Mouse (Mus musculus): ENCODE results near the gene Map2k1. TPM values are rescaled to one million over a fixed set of nuclear protein-coding genes. Genes with fewer than 3 reads are reported as not detected.

Map2k1 gene
- polyA plus RNA-seq, 1 experiment = 51.6 TPM

DNA sequence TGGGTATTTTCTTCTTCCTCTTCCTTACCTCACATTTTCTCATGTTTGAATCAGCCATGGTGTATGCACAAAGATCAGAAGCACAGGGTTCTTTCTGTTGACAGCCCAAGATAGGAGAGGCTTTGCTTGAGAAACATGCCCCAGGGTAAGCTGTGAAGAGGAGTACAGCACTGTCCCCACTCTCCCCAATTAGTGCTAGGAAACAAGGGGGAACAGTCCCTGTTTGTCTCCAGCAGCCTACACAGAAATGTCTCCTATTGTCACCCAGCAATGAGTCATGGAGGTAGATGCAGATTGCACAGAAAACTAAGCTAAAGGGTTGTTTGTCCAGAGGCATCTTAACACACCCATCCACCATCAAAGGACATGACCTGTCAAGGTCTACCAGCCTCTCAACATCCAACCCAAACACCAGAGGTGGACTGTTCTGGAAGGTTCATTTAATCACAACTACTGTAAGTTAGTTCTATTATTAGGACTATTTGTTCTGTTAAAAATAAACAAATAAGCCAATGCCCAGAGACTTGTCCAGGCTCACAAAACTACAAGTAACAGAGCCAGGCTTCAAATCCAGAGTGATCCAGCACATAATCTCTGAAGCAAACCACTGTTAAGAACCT, 3.2 kb downstream of the Map2k1 start:
- peaks cover 12% of the 10 kb centered on the region for H3K36me3 ChIP-seq (ENCODE audit: control insufficient read depth, insufficient read depth, low read length)
- TF ChIP-seq POLR2A (IDR thresholded peaks at IDR 0.05; ENCODE audit: low read depth, low read length) (no peak), CTCF (IDR thresholded peaks at IDR 0.05; ENCODE audit: extremely low read depth, insufficient read length, insufficient replicate concordance, low read depth, low read length) (no peak)
- H3K27ac ChIP-seq (ENCODE audit: insufficient read depth, low read depth, low read length) = no peak overlapping the region
- H3K4me3 ChIP-seq (ENCODE audit: low read depth, low read length) = no peak overlapping the region
- H3K4me1 ChIP-seq (ENCODE audit: control insufficient read depth, insufficient read depth, insufficient read length, low read length) = peaks cover 10% of the 10 kb centered on the region
- no peaks in the 10 kb centered on the region for H3K27me3 ChIP-seq (ENCODE audit: control insufficient read depth, insufficient read depth, low read length)

DNA sequence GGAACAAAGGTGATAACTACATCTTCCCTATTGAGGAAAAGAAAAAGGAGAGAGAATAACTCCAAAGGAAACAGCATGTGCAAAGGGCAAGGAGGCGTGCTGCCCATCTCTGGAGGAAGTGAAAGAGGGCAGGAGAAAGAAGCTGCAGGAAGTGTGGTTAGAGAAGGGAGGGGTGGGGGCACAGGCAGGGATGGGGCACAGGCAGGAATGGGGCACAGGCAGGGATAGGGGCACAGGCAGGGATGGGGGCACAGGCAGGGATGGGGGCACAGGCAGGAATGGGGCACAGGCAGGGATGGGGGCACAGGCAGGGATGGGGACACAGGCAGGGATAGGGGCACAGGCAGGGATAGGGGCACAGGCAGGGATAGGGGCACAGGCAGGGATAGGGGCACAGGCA, 4.1 kb downstream of the Map2k1 start:
- Histone ChIP-seq H3K4me3 (ENCODE audit: low read depth, low read length) (no peak overlapping the region), H3K4me1 (ENCODE audit: control insufficient read depth, insufficient read depth, insufficient read length, low read length) (peaks cover 10% of the 10 kb centered on the region), H3K27ac (ENCODE audit: insufficient read depth, low read depth, low read length) (no peak overlapping the region), H3K27me3 (ENCODE audit: control insufficient read depth, insufficient read depth, low read length) (no peaks in the 10 kb centered on the region), H3K36me3 (ENCODE audit: control insufficient read depth, insufficient read depth, low read length) (peaks cover 12% of the 10 kb centered on the region)
- TF ChIP-seq CTCF (IDR thresholded peaks at IDR 0.05; ENCODE audit: extremely low read depth, insufficient read length, insufficient replicate concordance, low read depth, low read length) (no peak), POLR2A (IDR thresholded peaks at IDR 0.05; ENCODE audit: low read depth, low read length) (no peak)
- WGBS = 33% methylated on average over 1 of the region's 1 CpGs

DNA sequence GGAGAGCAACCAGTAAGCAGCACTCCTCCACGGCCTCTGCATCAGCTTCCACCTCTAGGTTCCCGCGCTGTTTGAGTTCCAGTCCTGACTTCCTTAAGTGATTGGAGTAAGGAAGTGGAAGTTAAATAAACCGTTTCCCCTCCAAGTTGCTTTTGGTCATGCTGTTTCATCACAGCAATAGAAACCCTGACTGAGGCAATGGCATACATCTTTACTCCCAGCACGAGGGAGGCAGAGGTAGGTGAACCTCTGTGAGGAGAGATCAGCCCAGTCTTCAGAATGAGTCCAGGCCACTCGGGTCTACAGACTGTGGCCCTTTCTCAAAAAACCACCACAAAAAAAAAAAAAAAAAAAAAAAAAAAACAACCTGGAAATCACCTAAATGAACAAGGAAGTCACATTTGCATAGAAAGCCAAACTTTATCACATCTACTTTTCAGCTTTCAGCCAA, 11.0 kb downstream of the Map2k1 start:
- TF ChIP-seq POLR2A (IDR thresholded peaks at IDR 0.05; ENCODE audit: low read depth, low read length) (no peak), CTCF (IDR thresholded peaks at IDR 0.05; ENCODE audit: extremely low read depth, insufficient read length, insufficient replicate concordance, low read depth, low read length) (no peak)
- peaks cover 12% of the 10 kb centered on the region; the same call in 1 of the 2 replicates for H3K36me3 ChIP-seq (ENCODE audit: control insufficient read depth, insufficient read depth, low read length)

DNA sequence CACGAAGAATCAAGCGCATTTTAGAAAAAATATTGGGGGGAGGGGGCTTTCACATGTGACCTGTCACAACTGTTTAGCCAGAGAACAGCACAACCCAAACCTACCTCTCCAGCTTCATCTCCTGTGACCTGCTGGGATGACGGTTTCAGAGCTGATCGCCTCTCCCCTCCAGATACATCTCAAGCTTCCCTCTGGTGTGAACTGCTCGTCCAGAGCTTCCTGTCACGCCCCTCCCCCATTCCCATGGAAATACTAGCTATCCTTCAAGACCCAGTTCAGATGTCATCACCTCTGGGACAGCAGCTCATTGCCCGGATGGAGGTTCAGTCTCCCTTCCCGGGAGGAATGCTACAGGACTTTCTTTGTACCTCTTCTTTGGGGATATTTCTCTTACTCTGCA, 12.8 kb downstream of the Map2k1 start:
- no peak for TF ChIP-seq POLR2A (IDR thresholded peaks at IDR 0.05; ENCODE audit: low read depth, low read length)
- WGBS = 82% methylated on average over 8 of the region's 8 CpGs
- no peak overlapping the region for H3K4me3 ChIP-seq (ENCODE audit: low read depth, low read length)
- no peaks in the 10 kb centered on the region for H3K27me3 ChIP-seq (ENCODE audit: control insufficient read depth, insufficient read depth, low read length)
- peaks cover 10% of the 10 kb centered on the region; the same call in 1 of the 2 replicates for H3K36me3 ChIP-seq (ENCODE audit: control insufficient read depth, insufficient read depth, low read length)
- no peak overlapping the region for H3K27ac ChIP-seq (ENCODE audit: insufficient read depth, low read depth, low read length)
- peaks cover 6% of the 10 kb centered on the region; the same call in 1 of the 2 replicates for H3K4me1 ChIP-seq (ENCODE audit: control insufficient read depth, insufficient read depth, insufficient read length, low read length)

More for the DNA sequence above, 11.0 kb downstream of the Map2k1 start:
- Histone ChIP-seq H3K27ac (ENCODE audit: insufficient read depth, low read depth, low read length) (peak overlapping the region; percentile 18; the same call in 1 of the 2 replicates), H3K27me3 (ENCODE audit: control insufficient read depth, insufficient read depth, low read length) (no peaks in the 10 kb centered on the region), H3K4me3 (ENCODE audit: low read depth, low read length) (no peak overlapping the region), H3K4me1 (ENCODE audit: control insufficient read depth, insufficient read depth, insufficient read length, low read length) (peaks cover 6% of the 10 kb centered on the region; the same call in 1 of the 2 replicates)
- WGBS = 48% methylated on average over 6 of the region's 6 CpGs

DNA sequence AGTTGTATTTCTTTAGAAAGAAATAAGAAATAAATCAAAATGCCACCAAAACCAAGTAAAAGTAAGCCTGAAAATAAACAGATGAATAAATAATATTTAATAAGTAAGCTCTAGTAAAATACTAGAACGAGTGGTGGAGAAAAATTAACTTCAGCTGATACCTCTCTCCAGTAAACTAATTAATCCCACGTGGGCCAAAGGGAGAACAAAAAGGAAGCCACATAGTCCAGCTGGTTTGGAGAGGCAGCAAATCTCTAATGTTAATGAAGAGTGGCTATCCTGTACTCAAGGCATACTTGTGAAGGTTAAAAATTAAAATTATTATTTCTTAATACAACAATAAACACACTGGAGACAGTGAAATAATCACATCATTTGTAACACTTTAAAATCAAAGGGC, 13.3 kb downstream of the Map2k1 start:
- peaks cover 9% of the 10 kb centered on the region; the same call in 1 of the 2 replicates for H3K36me3 ChIP-seq (ENCODE audit: control insufficient read depth, insufficient read depth, low read length)
- no peak overlapping the region for H3K27ac ChIP-seq (ENCODE audit: insufficient read depth, low read depth, low read length)
- peaks cover 6% of the 10 kb centered on the region; the same call in 1 of the 2 replicates for H3K4me1 ChIP-seq (ENCODE audit: control insufficient read depth, insufficient read depth, insufficient read length, low read length)
- WGBS = 44% methylated on average over 2 of the region's 2 CpGs
- no peak overlapping the region for H3K4me3 ChIP-seq (ENCODE audit: low read depth, low read length)
- TF ChIP-seq CTCF (IDR thresholded peaks at IDR 0.05; ENCODE audit: extremely low read depth, insufficient read length, insufficient replicate concordance, low read depth, low read length) (no peak), POLR2A (IDR thresholded peaks at IDR 0.05; ENCODE audit: low read depth, low read length) (no peak)
- H3K27me3 ChIP-seq (ENCODE audit: control insufficient read depth, insufficient read depth, low read length) = no peaks in the 10 kb centered on the region

DNA sequence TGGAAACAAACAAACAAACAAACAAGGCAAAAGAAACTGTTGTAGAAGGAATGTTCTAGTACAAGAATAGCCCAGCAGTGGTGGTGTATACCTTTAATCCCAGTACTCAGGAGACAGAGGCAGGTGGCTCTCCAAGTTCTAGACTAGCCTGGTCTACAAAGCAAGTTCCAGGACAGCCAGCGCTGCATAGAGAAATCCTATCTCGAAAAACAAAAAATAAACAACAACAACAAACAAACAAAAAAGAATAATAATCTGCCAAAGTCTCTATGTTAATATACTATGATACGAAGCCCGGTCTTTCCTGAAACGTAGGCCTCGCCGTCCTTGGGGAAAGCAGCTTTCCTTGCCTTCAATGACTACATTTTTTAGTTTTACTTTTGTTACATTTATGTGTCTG, 17.4 kb downstream of the Map2k1 start:
- TF ChIP-seq POLR2A (IDR thresholded peaks at IDR 0.05; ENCODE audit: low read depth, low read length) (no peak), CTCF (IDR thresholded peaks at IDR 0.05; ENCODE audit: extremely low read depth, insufficient read length, insufficient replicate concordance, low read depth, low read length) (no peak)
- Histone ChIP-seq H3K4me1 (ENCODE audit: control insufficient read depth, insufficient read depth, insufficient read length, low read length) (peaks cover 2% of the 10 kb centered on the region; the same call in 1 of the 2 replicates), H3K27me3 (ENCODE audit: control insufficient read depth, insufficient read depth, low read length) (no peaks in the 10 kb centered on the region), H3K4me3 (ENCODE audit: low read depth, low read length) (no peak overlapping the region), H3K27ac (ENCODE audit: insufficient read depth, low read depth, low read length) (no peak overlapping the region), H3K36me3 (ENCODE audit: control insufficient read depth, insufficient read depth, low read length) (peaks cover 7% of the 10 kb centered on the region; the same call in 1 of the 2 replicates)
- WGBS = 97% methylated on average over 7 of the region's 7 CpGs

DNA sequence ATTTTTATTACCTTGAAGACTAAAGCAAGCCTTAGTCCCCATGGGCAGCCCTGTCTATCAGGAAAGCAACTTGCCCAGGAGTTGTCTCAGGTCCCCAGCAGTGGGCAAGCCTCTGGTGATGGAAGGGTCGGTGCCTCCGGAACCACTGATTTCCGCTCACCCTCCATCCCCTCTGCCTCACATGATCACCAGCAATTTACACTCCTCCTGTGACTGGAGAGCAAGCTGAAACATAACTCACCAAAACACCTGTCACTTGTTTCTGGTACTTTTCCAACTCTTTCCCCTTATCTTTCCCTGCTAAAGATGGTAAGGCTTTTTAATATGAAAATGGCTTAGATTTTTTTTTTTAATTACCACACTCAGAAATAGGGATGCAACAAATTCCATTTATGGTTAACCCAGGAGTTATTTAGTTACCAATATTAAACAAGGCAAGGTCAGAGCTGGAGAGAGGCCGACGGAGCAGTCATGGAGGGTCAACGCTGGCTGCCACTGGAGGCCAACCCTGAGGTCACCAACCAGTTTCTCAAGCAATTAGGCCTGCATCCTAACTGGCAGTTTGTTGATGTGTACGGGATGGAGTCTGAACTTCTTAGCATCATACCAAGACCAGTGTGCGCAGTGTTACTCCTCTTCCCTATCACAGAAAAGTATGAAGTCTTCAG, 18.5 kb downstream of the Map2k1 start, which contains the start of gene Uchl4:
Uchl4 (plus strand) TSS at position 434 of the 668 bp plus-strand sequence.
- no peaks in the 10 kb centered on the region for H3K27me3 ChIP-seq (ENCODE audit: control insufficient read depth, insufficient read depth, low read length)
- no peak within 1 kb of the TSS for H3K27ac ChIP-seq (ENCODE audit: insufficient read depth, low read depth, low read length)
- H3K36me3 ChIP-seq (ENCODE audit: control insufficient read depth, insufficient read depth, low read length) = peaks cover 6% of the 10 kb centered on the region; the same call in 1 of the 2 replicates
- TF ChIP-seq POLR2A (IDR thresholded peaks at IDR 0.05; ENCODE audit: low read depth, low read length) = no peak
- TF ChIP-seq CTCF (IDR thresholded peaks at IDR 0.05; ENCODE audit: extremely low read depth, insufficient read length, insufficient replicate concordance, low read depth, low read length) = no peak
- 72% methylated on average over 8 of the region's 8 CpGs for WGBS
- no peak within 1 kb of the TSS for H3K4me3 ChIP-seq (ENCODE audit: low read depth, low read length)
- no peaks in the 10 kb centered on the region for H3K4me1 ChIP-seq (ENCODE audit: control insufficient read depth, insufficient read depth, insufficient read length, low read length)
